Mouse (Mus musculus): ENCODE data around the gene Mrps12.

The Mrps12 gene

GRCm38 (mm10) chr7:28741709-28742438 lies at the start of gene Mrps12, which contains the start of gene Sars2:
Mrps12 (minus strand) TSS chr7:28741820.
Sars2 (plus strand) TSS chr7:28741992.
- DNase-seq: peak; percentile 99

GRCm38 (mm10) chr7:28790066-28790806 lies 48.6 kb upstream of the Mrps12 start:
- no peak for DNase-seq

DNA sequence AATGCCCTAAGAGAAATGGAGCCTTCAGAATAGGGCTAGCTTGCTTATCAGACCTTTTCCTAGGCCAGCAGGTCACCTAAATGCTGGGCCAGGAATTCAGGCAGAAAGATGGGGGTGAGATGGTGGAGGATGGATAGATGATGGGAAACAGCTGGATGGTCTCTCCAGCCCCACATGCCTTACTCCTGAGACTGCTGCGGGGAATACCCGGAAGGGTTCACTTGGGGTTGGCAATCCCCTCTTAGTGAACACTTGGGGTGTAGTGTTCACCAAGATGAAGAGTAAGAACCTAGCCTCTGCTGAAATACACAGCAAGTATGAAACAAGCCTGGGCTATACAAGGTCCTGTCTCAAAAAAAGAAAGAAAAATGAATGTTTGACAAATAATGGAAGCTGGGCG lies 47.6 kb upstream of the Mrps12 start:
- DNase-seq: no peak

- DNase-seq: no peak
Observed at GRCm38 (mm10) chr7:28788307-28789195, 46.9 kb upstream of the Mrps12 start, which contains the start of gene Rinl. Rinl (plus strand) TSS chr7:28788969.

- no peak for DNase-seq
Observed at GRCm38 (mm10) chr7:28787884-28788283, 46.3 kb upstream of the Mrps12 start.

DNA sequence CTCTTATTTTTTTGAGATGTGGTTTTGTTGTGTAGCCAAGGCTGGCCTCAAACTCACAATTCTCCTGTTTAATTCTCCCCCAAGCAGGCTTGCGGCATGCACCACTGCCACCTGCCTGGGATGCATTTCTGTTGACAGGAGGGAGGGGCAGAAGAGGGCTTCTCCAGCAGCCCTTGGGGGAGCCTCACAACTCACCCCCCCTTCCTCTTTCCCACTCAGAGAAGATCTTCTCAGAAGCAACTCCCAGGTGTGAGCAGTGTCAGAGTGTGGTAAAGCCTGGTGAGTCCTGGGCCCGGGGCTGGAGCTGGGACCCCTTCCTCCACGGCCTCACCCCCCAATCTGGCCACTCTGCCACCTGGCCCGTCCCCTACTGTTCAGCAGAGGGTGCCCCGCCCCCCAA lies 43.5 kb upstream of the Mrps12 start:
- no peak for DNase-seq

- no peak for DNase-seq
Observed at GRCm38 (mm10) chr7:28781261-28781663, 39.6 kb upstream of the Mrps12 start.

DNA sequence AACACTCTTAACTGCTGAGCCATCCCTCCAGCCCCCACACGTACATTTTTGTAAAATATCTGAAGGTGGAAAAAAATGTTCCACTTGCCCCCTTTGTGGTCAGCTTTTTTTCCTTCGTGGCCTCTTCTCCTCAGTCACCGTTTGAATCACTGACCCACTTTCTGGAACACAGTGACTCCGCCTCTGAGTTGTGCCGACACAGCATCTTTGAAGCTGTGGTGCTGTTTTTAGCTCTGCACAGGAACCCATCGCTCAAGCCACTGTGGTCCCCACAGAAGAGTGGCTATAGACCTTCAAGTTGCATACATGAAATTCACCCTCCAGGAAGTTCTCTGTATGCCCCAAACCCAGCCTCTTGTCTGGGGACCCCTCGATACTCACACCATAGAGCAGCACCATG lies 39.2 kb upstream of the Mrps12 start:
- no peak for DNase-seq

DNA sequence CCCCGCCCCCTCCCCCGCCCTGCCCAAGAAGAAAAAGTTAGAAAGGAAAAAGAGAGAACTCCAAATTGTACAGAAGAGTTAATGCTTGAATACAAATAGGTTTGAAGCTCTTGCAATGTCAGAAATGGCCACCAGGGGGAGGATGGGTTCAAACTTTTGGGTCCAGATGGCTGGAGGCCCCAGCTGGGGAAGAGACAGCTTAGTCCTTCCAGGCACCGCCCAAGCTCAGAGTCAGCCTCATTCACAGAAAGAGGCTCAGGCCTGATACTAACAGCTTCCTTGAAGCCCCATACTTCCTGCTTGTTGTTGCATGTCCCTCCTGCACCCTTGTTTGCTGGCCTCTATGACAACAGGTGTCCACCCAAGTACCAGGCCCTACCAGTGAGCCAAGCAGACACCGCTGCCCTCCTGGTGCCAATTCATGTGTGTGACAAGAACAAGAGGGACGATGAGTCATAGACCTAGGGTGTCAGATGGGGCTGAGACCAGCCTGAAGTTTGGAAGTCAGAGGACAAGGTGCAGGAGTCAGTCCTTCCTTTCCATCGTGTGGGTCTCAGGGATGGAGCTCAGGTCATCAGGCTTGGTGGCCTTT lies 38.5 kb upstream of the Mrps12 start:
- peak; percentile 93 for DNase-seq

DNA sequence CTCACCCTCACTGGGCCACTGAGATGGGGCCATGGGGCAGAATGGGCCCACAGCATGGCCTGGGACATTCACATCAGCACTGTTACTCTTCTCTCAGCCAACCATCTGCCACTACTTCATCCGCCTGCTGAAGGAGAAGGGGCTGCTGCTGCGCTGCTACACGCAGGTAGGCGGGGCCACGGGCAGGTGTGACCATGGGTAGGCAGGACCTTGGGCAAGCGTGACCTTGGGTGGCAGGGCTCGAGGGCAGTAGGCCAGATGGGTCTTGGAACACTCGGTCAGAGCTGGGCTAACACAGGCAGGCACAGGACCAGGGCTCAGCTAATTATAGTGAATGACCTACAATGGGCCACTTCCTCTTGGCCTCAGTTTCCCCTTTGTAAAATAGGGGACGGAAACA lies 37.2 kb upstream of the Mrps12 start:
- DNase-seq: no peak

DNA sequence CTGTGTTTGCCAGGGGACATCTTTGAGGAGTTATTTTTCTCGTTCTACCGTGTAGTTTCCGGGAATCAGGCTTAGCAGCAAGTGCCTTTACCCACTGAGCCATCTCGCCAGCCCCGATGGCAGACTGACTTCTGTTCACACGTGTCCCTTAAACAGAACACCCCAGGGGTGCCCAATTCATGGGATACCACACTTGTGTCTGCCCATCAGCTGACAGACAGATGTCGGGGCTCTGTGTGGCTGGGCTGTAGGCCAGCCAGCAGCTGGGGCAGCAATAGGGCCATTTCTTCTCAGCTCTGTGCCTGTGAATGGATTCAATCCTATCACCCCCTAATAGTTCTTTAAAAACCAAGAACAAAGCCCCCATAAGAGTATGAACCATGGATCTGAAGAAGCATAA lies 33.5 kb upstream of the Mrps12 start:
- no peak for DNase-seq

GRCm38 (mm10) chr7:28774164-28774563 lies 32.5 kb upstream of the Mrps12 start:
- no peak for DNase-seq

DNA sequence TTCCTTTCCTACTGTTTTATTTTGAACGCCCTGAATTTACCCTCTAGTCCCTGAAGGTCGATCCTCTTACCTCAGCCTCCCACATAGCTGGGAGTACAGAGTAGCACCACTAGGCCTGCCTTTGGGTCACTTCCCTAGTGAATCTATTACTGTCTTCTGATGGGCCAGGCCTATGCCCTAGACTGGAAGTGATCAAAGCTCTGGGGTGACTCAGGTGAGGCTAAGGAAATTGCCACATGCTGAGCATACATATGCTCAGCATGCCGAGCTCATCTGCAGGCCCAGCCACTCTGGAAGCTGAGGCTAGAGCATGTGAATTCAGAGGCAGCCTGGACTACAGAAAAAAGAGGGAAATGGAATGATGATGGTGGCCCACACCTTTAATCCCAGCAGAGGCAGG lies 31.5 kb upstream of the Mrps12 start:
- no peak for DNase-seq

- DNase-seq: no peak
Observed at GRCm38 (mm10) chr7:28771867-28772266, 30.2 kb upstream of the Mrps12 start.

DNA sequence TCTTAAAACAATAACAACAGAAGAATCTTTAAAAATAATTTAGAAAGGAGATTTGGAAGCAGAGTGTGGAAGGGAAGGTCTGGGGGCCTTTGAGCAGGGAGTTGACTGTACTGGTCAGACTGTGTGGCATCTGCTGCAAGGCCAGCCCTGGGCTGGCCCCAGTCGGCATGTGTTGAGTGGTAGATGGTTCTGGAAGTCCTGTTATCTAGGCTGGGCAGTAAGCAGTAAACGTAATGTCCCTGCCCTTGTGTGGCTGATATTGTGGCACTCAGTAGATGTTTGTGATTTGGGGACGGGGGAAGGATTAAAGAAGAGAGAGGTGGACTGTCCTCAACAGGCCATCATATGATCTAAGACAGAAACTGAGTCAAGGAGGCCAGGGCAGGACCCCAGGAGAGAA lies 28.7 kb upstream of the Mrps12 start:
- no peak for DNase-seq

DNA sequence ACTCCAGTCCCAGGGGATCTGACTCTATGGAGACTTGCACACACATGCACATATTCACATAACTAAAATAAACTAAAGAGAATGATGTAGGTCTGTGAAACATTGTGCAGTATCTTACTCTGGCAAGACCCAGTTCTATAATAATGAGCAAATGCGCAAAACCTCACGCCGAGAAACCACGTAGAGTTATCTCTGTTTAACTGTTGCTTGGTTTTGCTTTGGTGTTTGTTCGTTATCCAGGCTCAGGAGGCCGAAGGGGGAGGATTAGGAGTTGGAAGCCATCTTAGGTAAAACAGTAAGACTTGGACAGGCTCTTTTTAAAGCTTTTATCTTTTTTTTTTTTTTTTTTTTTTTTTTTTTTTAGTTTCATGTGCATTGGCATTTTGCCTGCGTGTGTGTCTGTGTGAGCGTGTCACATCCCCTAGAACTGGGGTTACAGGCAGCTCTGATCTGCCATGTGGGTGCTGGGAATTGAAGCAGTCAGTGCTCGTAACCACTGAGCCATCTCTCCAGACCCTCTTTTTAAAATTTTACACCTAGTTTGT lies 27.9 kb upstream of the Mrps12 start:
- DNase-seq: no peak

DNA sequence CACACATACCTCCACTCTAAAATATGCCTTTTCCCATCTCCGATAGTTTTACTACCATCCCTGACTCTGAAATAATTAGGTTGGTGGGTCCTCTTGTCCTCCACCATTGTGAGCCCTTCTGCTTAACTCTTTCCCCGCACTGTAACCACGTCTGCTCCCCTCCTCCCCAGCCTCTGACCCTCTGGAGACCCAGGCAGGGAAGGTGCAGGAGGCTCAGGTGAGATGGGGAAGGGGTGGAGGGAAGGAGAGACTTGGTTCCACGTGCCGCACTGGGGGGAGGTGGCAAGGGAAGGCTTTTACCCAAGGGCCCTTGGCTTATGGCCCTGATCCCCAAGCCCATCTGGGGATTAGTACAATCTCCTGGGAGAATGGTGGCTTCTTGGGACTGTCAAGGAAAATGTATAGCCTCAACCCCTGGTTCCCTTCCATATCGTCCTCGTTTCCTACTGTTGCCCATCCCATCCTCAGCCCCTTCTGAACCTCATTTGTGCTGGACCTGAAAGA lies 25.9 kb upstream of the Mrps12 start, which contains the start of gene Nfkbib:
Nfkbib (minus strand) TSS at position 51 of the 504 bp plus-strand sequence.
- DNase-seq: peak; percentile 61

DNA sequence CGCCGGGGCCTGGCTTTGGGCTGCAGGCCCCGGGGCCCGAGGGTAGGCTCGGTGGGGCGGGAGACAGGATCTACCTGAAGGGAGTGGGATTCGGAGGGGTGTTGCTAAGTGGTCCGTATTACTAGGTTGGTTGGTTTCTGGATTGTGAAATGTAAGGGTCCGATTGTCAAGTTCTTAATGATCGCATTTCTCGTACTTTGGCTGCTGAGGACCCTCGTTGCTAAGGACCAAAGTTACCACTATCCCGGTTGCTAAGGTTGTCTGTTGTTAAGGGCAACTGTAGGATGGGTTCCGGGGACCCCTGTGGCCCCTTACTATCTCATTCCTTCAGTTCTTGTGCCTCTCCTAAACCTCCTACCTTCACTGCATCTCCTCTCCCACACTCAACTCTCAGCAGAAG lies 25.3 kb upstream of the Mrps12 start:
- no peak for DNase-seq

DNA sequence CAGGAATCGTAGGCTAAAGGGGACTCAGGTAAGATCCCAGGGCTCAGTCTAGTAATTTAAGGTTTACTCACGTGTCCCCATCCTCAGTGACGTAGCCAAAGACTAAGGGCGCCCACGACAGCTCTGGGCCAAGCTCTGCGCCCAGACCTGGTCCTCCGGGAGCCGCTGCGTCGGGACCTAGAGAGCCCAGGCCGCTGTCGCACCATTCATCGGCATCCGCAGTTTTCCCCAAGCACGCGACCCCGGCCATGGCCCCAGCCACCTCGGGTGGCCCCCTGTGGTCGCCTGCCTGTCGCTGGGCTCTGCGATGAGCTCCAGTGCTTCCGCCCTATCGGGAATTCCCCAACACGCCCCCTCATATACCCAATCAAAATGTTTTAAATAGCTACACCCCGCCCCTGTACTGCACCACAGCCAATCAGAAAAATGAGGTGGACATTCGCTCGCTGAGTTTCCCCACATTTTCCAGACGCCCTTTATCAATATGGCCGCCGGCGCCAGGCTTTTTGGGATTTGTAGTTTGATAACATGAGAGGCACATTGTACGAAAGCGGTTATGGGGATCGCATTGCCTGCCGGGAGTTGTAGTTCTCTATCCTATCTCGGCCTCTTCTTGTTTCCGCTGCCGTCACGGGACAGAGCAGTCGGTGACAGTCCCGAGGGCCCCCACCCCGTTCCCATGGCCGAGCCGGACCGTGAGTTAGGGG lies 24.7 kb upstream of the Mrps12 start, which contains the start of gene Sirt2:
Sirt2 (plus strand) TSS at position 563 of the 707 bp plus-strand sequence.
- DNase-seq: peak; percentile 100

DNA sequence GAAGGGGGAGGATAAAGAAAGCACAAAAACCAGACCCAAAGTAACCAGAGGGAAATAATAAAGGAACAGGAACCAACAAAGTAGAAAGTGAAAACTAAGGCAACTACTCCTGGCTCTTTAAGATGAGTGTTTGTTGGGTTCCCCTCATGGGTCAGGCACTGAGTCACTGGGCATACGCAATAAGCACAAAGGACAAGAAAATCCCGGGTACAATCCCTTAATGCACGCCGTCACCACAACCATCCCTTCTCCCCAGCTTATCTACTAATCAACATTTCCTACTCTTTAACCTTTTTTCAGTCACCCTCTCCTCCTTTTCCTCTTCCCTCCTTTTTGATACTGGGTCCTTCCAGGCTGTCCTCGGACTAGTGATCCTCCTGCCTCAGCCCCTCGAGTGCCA lies 23.6 kb upstream of the Mrps12 start:
- no peak for DNase-seq

DNA sequence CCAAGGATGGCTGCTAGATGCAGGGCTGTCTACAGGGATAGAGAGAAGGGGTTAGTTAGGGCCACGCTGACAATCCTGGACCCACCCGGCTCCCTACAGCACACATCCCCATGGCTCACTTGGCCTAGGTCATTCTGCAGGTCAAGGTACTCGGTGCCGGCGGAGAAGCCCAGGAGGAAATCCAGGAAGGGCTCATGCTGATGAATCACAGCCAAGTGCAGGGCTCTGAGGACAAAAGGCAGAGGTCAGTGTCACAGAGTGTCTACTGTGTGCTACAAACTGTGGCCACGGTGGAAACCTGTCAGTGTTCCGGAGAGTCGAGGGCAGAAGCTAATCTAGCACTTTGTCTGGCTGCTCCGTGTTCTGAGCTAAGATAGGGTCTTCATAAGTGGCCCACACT lies 20.3 kb upstream of the Mrps12 start:
- no peak for DNase-seq

DNA sequence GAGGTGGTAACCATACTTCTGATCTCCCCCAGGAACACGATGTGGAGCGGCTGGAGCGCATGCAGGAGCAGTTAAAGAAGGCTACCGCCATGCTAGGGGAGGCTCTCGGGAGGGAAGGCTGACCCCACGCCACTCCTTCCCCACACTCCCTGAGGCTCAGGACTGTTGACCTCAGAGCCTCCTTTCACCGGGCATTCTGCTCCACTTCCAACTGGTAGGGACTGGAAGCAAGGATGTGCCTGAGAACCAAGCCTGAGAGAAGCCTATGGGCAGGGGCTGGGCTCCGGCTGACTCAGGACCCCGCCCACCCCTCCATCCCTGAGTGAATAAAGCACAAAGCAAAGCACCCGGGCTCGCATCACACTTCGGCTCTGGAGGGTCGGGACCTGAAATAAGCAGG lies 17.0 kb upstream of the Mrps12 start:
- no peak for DNase-seq
